Mouse (Mus musculus) retina, embryonic 14.5 days (tissue): ENCODE measurements around the gene Olfr1484.
"Not testable (repeated sequence)": the region's sequence is repeated elsewhere in the genome, so short reads cannot be mapped to it uniquely, and the experiment has no call there.

Experiments used
- DNase-seq: peaks from one replicate; pipeline ENCODE4 v3.0.0-alpha.2; 2015; ENCODE audit warnings: low spot score

Gene Olfr1484

GRCm38 (mm10) chr19:13583211-13583610 is at the start of gene Olfr1484:
Olfr1484 (plus strand) TSS chr19:13583511.
- no peak for DNase-seq

- DNase-seq = not testable (repeated sequence)
Observed at GRCm38 (mm10) chr19:13617075-13617474, 33.8 kb downstream of the Olfr1484 start, which contains the start of gene Olfr1487. Olfr1487 (plus strand) TSS chr19:13617375.

GRCm38 (mm10) chr19:13631321-13631720 is 48.0 kb downstream of the Olfr1484 start, which contains the start of gene Olfr1489:
Olfr1489 (plus strand) TSS chr19:13631621.
- no peak for DNase-seq
